Mouse (Mus musculus) heart, postnatal 4 days (tissue): ENCODE measurements around the gene Ssh2. TPM values are rescaled to one million over a fixed set of nuclear protein-coding genes. Genes with fewer than 3 reads are reported as not detected.

Experiments used
- DNase-seq: peaks from one replicate; pipeline ENCODE4 v3.0.0; 2021
- total RNA-seq, 2 experiments: library from RNA; stranded (reverse); gene quantifications; 2 replicates each; pipeline ENCODE4 v1.2.3; 2021

The Ssh2 gene
- total RNA-seq, 2 experiments from 2014 or later = 92.1 to 98.9 TPM

- peak; percentile 67 for DNase-seq
Measured at GRCm38 (mm10) chr11:77493512-77494343, 277.6 kb downstream of the Ssh2 start, which contains the start of gene Git1. TSS of gene Git1 (plus strand) at chr11:77493562.

- DNase-seq = no peak
Measured at GRCm38 (mm10) chr11:77494344-77494676, 278.2 kb downstream of the Ssh2 start.

GRCm38 (mm10) chr11:77494782-77495181 is 278.7 kb downstream of the Ssh2 start:
- no peak for DNase-seq

GRCm38 (mm10) chr11:77495507-77495906 is 279.4 kb downstream of the Ssh2 start:
- no peak for DNase-seq

GRCm38 (mm10) chr11:77497341-77497756 is 281.3 kb downstream of the Ssh2 start:
- DNase-seq = peak; percentile 86

- DNase-seq = peak; percentile 58
Measured at GRCm38 (mm10) chr11:77497851-77498250, 281.8 kb downstream of the Ssh2 start.

GRCm38 (mm10) chr11:77498261-77499139 is 282.4 kb downstream of the Ssh2 start:
- DNase-seq = no peak

- DNase-seq = no peak
Measured at GRCm38 (mm10) chr11:77499354-77499753, 283.3 kb downstream of the Ssh2 start.

GRCm38 (mm10) chr11:77500361-77501325 is 284.6 kb downstream of the Ssh2 start:
- DNase-seq = no peak

- DNase-seq = peak; percentile 84
Measured at GRCm38 (mm10) chr11:77501392-77501791, 285.3 kb downstream of the Ssh2 start.

GRCm38 (mm10) chr11:77501971-77502370 is 285.9 kb downstream of the Ssh2 start:
- DNase-seq = no peak

- DNase-seq = no peak
Measured at GRCm38 (mm10) chr11:77502481-77502880, 286.4 kb downstream of the Ssh2 start.

- peak; percentile 62 for DNase-seq
Measured at GRCm38 (mm10) chr11:77503511-77503910, 287.4 kb downstream of the Ssh2 start.

- no peak for DNase-seq
Measured at GRCm38 (mm10) chr11:77504377-77504776, 288.3 kb downstream of the Ssh2 start.

- no peak for DNase-seq
Measured at GRCm38 (mm10) chr11:77505291-77505980, 289.3 kb downstream of the Ssh2 start.

GRCm38 (mm10) chr11:77506273-77506672 is 290.2 kb downstream of the Ssh2 start:
- DNase-seq = no peak

GRCm38 (mm10) chr11:77506941-77507340 is 290.9 kb downstream of the Ssh2 start:
- no peak for DNase-seq

- no peak for DNase-seq
Measured at GRCm38 (mm10) chr11:77507426-77507825, 291.3 kb downstream of the Ssh2 start.

- DNase-seq = peak; percentile 93
Measured at GRCm38 (mm10) chr11:77508068-77509021, 292.3 kb downstream of the Ssh2 start.
